Mouse (Mus musculus) heart, embryonic 11.5 days (tissue): ENCODE results near the gene Btn2a2. TPM values are rescaled to one million over a fixed set of nuclear protein-coding genes. Genes with fewer than 3 reads are reported as not detected.

ENCODE experiments used
- ATAC-seq: fragments of 200-750 bp; cut with Nextera tagmentation; replicated peaks from 2 replicates; pipeline ENCODE4 v1.8.0; 2017; ENCODE audit warnings: moderate library complexity; ENCODE audit not compliant: insufficient number of reproducible peaks, low FRiP score, low TSS enrichment
- H3K27ac ChIP-seq: fragments of 300-500 bp; sonication (generic); 2 replicates; pipeline ENCODE4 v1.5.1; 2014; ENCODE audit warnings: mild to moderate bottlenecking, low read depth, low read length
- H3K27me3 ChIP-seq: fragments of 300-500 bp; sonication (generic); 2 replicates; pipeline ENCODE4 v1.6.1; 2014; ENCODE audit warnings: mild to moderate bottlenecking, low read length, mixed read lengths; ENCODE audit not compliant: control insufficient read depth, insufficient read depth
- H3K36me3 ChIP-seq: fragments of 300-500 bp; sonication (generic); 2 replicates; pipeline ENCODE4 v1.6.1; 2014; ENCODE audit warnings: mild to moderate bottlenecking, low read length, moderate library complexity, mixed read lengths; ENCODE audit not compliant: control insufficient read depth, insufficient read depth
- H3K4me1 ChIP-seq: fragments of 300-500 bp; sonication (generic); 2 replicates; pipeline ENCODE4 v1.6.1; 2014; ENCODE audit warnings: low read length; ENCODE audit not compliant: control insufficient read depth, insufficient read depth
- H3K4me2 ChIP-seq: fragments of 300-500 bp; sonication (generic); 2 replicates; pipeline ENCODE4 v1.6.1; 2014; ENCODE audit warnings: mild to moderate bottlenecking, moderate library complexity
- H3K4me3 ChIP-seq: fragments of 300-500 bp; sonication (generic); 2 replicates; pipeline ENCODE4 v1.5.1; 2014; ENCODE audit warnings: low read depth, low read length
- H3K9ac ChIP-seq: fragments of 300-500 bp; sonication (generic); 2 replicates; pipeline ENCODE4 v1.6.1; 2014; ENCODE audit warnings: mild to moderate bottlenecking, low read depth, low read length, moderate library complexity
- H3K9me3 ChIP-seq: fragments of 300-500 bp; sonication (generic); replicated peaks from 2 replicates; pipeline ENCODE4 v1.6.1; 2016; ENCODE audit warnings: low read length; ENCODE audit not compliant: control insufficient read depth
- WGBS: fragments of 180-500 bp; shearing (Covaris S2); extraction: QIAGEN DNeasy Blood & Tissue Kit; methylation state at CpG from one replicate; pipeline ENCODE4 v1.1.7; 2014; ENCODE audit not compliant: insufficient replicate concordance; 5-methylcytosine and 5-hydroxymethylcytosine counted together
- polyA plus RNA-seq: library from polyadenylated mRNA; unstranded; fragments of >200 nt; fragmentation: Nextera tagmentation; extraction: Ambion mirVana; gene quantifications from 2 replicates; pipeline ENCODE4 v1.2.1, GENCODE M21; 2014

Btn2a2 gene
- polyA plus RNA-seq, 1 experiment from 2014 or later, result 0.59 TPM

- H3K9me3 ChIP-seq, result no peaks in the 10 kb centered on the region
- peak overlapping the region; percentile 52; the same call in 1 of the 2 replicates for H3K9ac ChIP-seq
- ATAC-seq, result no peak
- WGBS, result 5% methylated on average over 14 of the region's 14 CpGs
- peak overlapping the region; percentile 63 for H3K4me2 ChIP-seq
- no peaks in the 10 kb centered on the region for H3K36me3 ChIP-seq
- no peak overlapping the region for H3K27ac ChIP-seq
- peak overlapping the region; percentile 44 for H3K4me3 ChIP-seq
- H3K4me1 ChIP-seq, result peaks cover 6% of the 10 kb centered on the region; the same call in 1 of the 2 replicates
- H3K27me3 ChIP-seq, result no peaks in the 10 kb centered on the region
Observed at GRCm38 (mm10) chr13:23491990-23492389, 3.3 kb upstream of the Btn2a2 start.

- no peak overlapping the region for H3K27ac ChIP-seq
- H3K4me2 ChIP-seq, result no peak overlapping the region
- H3K9me3 ChIP-seq, result no peaks in the 10 kb centered on the region
- H3K4me3 ChIP-seq, result no peak overlapping the region
- peaks cover 6% of the 10 kb centered on the region; the same call in 1 of the 2 replicates for H3K4me1 ChIP-seq
- H3K36me3 ChIP-seq, result no peaks in the 10 kb centered on the region
- H3K9ac ChIP-seq, result no peak overlapping the region
- H3K27me3 ChIP-seq, result no peaks in the 10 kb centered on the region
- ATAC-seq, result no peak
- 10% methylated on average over 1 of the region's 1 CpGs for WGBS
Observed at GRCm38 (mm10) chr13:23491263-23491662, 2.6 kb upstream of the Btn2a2 start.

DNA sequence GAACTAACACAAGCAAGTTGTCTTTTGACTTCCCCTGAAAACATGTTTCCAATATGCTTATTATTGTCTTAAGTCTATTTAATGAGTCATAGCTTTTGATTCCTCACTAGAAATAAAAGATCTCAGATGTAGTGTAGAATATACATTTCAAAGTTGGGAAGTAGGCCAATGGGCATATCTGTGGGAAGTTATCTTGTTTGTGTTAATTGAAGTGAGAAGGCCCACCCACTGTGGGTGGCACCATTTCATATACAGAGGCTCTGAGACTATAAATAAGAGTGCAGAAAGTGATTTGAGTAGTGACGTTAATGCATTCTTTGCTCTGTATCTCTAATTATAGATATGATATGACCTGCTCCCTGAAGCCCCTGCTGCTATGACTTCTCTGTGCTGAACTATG is 2.2 kb upstream of the Btn2a2 start:
- WGBS, result 8% methylated on average over 1 of the region's 1 CpGs
- Histone ChIP-seq H3K36me3 (no peaks in the 10 kb centered on the region), H3K27me3 (no peaks in the 10 kb centered on the region), H3K4me3 (no peak overlapping the region), H3K4me2 (no peak overlapping the region), H3K9ac (no peak overlapping the region), H3K9me3 (no peaks in the 10 kb centered on the region), H3K27ac (no peak overlapping the region), H3K4me1 (peaks cover 6% of the 10 kb centered on the region; the same call in 1 of the 2 replicates)
- no peak for ATAC-seq

DNA sequence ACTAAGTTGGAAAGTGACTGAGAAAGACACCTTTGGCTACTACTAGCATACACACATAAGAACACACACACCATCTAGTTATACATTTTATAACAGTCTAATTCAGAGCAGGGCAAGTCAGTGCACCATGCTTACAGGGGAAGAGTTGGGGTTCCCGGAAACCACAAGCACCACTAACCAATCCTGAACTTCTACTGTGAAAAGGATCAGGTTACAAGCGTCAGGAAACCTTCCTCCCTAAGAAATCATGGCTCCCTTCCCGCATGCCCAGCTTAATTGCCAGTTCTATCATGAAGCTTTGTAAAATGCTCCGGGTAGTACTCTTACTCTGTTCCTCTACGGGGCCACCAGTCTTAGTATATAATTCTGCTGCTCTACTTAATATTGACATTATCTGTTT is 3.4 kb downstream of the Btn2a2 start:
- H3K4me1 ChIP-seq, result no peaks in the 10 kb centered on the region
- ATAC-seq, result no peak
- no peak overlapping the region for H3K4me3 ChIP-seq
- no peak overlapping the region for H3K4me2 ChIP-seq
- no peaks in the 10 kb centered on the region for H3K36me3 ChIP-seq
- H3K9me3 ChIP-seq, result no peaks in the 10 kb centered on the region
- no peaks in the 10 kb centered on the region for H3K27me3 ChIP-seq
- WGBS, result 47% methylated on average over 5 of the region's 5 CpGs
- H3K9ac ChIP-seq, result no peak overlapping the region
- no peak overlapping the region for H3K27ac ChIP-seq

DNA sequence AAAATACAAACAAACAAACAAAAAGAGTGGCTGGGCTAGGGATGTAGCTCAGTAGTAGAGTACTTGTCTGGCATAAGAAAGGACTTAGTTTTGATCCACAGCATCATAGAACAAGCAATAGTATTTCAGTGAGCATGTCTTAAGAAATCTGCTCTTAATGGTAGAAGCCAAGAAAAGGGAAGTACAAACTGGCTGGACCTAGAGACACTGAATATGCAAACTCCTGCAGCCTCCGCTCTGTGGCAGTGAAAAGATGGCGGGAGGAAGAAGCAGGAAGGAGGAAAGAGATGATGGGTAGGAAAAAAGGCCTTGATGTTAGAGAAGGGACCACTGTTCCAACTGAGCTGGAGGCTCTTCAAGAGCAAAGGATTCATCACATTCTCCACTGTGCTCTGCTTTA is 5.5 kb downstream of the Btn2a2 start:
- Histone ChIP-seq H3K27me3 (no peaks in the 10 kb centered on the region), H3K36me3 (no peaks in the 10 kb centered on the region), H3K9me3 (no peaks in the 10 kb centered on the region), H3K27ac (no peak overlapping the region), H3K9ac (no peak overlapping the region), H3K4me1 (no peaks in the 10 kb centered on the region), H3K4me2 (no peak overlapping the region), H3K4me3 (no peak overlapping the region)
- WGBS, result 85% methylated on average over 2 of the region's 2 CpGs
- ATAC-seq, result no peak

GRCm38 (mm10) chr13:23475658-23476057 is 13.0 kb downstream of the Btn2a2 start:
- no peak overlapping the region for H3K4me2 ChIP-seq
- no peak overlapping the region for H3K4me3 ChIP-seq
- no peaks in the 10 kb centered on the region for H3K27me3 ChIP-seq
- WGBS, result 24% methylated on average over 2 of the region's 2 CpGs
- no peaks in the 10 kb centered on the region for H3K4me1 ChIP-seq
- H3K27ac ChIP-seq, result no peak overlapping the region
- no peaks in the 10 kb centered on the region for H3K9me3 ChIP-seq
- no peak overlapping the region for H3K9ac ChIP-seq
- no peak for ATAC-seq
- H3K36me3 ChIP-seq, result no peaks in the 10 kb centered on the region

GRCm38 (mm10) chr13:23466911-23467310 is 21.7 kb downstream of the Btn2a2 start:
- no peak overlapping the region for H3K9ac ChIP-seq
- ATAC-seq, result peak; percentile 60; the same call in 1 of the 2 replicates
- no peaks in the 10 kb centered on the region for H3K36me3 ChIP-seq
- 3% methylated on average over 9 of the region's 9 CpGs for WGBS
- peaks cover 7% of the 10 kb centered on the region for H3K4me1 ChIP-seq
- H3K4me2 ChIP-seq, result peak overlapping the region; percentile 31; the same call in 1 of the 2 replicates
- no peak overlapping the region; the same call in 1 of the 2 replicates for H3K4me3 ChIP-seq
- H3K9me3 ChIP-seq, result no peaks in the 10 kb centered on the region
- H3K27me3 ChIP-seq, result no peaks in the 10 kb centered on the region
- H3K27ac ChIP-seq, result no peak overlapping the region

DNA sequence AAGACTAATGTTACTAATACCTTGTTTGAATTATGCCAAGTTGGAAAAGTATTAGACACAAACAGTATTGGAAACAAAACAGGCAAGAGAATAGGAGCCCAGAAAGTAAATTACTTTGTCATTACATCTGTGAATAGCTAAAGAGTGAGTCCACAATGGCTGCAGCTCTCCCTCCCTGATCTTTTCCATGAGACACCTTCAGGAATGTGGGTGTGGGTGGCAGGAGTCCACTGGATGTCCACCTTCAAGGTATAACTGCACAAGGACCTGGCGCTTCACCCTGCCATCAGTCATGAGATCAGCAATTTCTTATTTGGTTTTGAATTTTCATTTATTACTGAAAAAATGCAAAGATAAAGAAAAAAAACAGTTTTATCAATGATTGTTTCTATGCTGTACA is 22.4 kb downstream of the Btn2a2 start:
- peak overlapping the region; percentile 64 for H3K4me3 ChIP-seq
- no peak for ATAC-seq
- H3K9me3 ChIP-seq, result no peaks in the 10 kb centered on the region
- H3K27ac ChIP-seq, result no peak overlapping the region
- no peaks in the 10 kb centered on the region for H3K36me3 ChIP-seq
- no peak overlapping the region for H3K9ac ChIP-seq
- no peaks in the 10 kb centered on the region for H3K27me3 ChIP-seq
- 48% methylated on average over 1 of the region's 1 CpGs for WGBS
- peaks cover 7% of the 10 kb centered on the region for H3K4me1 ChIP-seq
- peak overlapping the region; percentile 94 for H3K4me2 ChIP-seq

DNA sequence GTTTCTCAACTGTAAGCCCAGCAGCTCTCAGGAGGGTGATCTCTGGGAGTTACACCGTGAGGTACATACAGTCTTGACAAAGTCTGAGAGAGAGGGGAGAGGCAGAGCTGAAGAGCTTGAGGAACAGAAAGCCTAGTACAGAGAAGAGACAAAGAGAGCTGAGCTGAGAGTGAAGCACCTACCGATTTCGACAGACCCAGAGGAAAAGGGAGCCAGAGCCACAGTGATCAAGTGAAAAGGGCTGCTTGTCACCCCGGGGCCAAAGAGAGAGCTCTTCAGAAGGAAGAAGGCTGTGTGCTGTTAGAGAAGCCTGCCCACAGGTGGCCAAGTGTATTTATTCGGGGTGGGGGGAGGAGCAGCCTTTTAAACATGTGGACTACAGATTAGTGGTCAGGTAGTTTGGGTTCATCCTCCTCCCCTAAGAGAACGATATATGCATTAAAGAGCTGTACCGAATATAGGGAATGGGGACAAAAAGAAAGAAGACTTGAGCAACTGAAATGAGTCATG is 23.0 kb downstream of the Btn2a2 start, which contains the start of gene Btn1a1:
Btn1a1 (minus strand) TSS at position 302 of the 510 bp plus-strand sequence.
- H3K9me3 ChIP-seq, result no peaks in the 10 kb centered on the region
- H3K4me1 ChIP-seq, result peaks cover 7% of the 10 kb centered on the region
- H3K9ac ChIP-seq, result peak within 1 kb of the TSS; percentile 70
- no peak within 1 kb of the TSS for H3K27ac ChIP-seq
- WGBS, result 2% methylated on average over 7 of the region's 7 CpGs
- peak within 1 kb of the TSS; percentile 64 for H3K4me3 ChIP-seq
- peak within 1 kb of the TSS; percentile 94 for H3K4me2 ChIP-seq
- no peak for ATAC-seq
- H3K27me3 ChIP-seq, result no peaks in the 10 kb centered on the region
- H3K36me3 ChIP-seq, result no peaks in the 10 kb centered on the region
